Mouse (Mus musculus) cerebellum, postnatal 14 days (tissue): ENCODE data around the gene Itgb2l.

Source experiments
- DNase-seq, 2 experiments: peaks; one replicate each; pipeline ENCODE4 v3.0.0; 2021; ENCODE audit warnings: mixed read lengths in 2 of 2

The Itgb2l gene

DNA sequence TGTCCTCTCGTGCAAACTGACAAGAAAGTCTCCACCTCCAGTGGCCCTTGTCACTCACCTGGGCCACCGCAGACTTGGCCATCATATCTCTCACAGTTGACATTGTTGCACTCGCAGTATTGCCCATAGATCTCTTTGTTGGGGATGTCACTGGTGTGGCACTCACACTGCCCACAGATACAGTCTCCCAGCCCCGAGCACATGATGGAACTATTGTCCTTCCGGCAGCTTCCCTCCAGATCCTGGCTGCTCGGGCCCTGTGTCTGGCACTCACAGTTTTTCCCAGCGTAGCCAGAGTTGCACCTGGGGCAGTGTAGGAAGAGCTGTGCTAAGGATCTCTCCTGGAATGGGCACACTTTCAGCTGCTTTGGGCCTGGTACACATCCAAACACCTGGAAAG lies 16.7 kb downstream of the Itgb2l start:
- no peak for DNase-seq

DNA sequence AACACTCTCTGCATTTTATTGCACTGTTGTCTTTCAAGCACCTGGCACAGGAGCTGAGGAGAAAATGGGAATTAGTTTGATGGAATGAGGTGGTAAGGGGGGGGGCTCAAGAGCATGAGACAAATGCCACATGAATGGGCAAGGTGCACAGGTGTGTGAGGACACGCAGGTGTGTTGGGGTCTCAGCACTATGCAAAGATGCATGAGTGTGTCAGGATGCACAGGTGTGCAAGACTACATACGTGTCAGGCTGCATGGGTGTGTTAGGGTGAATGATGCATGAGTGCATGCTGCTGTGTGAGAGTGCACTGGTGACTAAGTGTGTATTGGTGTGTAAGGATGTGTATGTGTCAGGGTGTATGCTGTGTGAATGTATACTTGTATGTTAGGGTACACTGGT lies 18.4 kb downstream of the Itgb2l start:
- DNase-seq = no peak

DNA sequence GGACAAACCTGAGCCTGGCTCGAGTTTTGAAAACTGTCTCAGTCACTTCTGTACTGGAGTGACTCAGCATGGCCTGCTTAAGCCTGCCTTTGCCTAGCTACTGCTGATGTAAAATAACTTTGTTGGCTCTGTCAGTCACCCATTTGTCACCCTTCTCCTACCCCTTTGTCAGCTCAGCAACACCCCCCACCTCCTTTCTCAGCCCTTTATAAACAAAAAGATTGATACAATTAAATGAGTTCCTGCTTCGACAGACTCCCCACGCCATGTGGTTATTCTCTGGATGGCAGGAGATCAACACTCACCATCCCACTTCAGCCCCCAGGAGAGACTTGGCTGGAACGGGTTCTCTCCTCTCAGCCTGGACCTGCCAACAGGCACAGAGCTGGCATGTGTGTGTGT lies 35.4 kb downstream of the Itgb2l start:
- DNase-seq = peak; percentile 24 to 26

DNA sequence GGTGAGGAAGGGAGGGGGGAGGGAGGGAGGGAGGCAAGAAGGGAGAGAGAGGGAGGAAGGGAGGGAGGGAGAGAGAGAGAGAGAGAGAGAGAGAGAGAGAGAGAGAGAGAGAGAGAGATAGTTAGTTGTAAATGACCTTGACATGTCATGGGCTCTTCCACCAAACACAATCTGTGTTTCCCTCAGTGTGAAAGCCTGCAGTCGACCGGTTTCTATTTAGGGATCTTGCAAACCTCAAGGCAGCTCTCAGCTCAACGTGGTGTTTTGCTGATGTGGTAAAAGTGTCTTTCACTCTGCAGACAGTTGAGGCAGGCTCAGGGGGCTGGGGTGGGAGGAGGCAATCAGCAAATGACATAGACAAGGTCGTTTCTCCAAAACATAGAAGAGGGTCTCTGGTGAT lies 37.1 kb downstream of the Itgb2l start:
- no peak for DNase-seq

DNA sequence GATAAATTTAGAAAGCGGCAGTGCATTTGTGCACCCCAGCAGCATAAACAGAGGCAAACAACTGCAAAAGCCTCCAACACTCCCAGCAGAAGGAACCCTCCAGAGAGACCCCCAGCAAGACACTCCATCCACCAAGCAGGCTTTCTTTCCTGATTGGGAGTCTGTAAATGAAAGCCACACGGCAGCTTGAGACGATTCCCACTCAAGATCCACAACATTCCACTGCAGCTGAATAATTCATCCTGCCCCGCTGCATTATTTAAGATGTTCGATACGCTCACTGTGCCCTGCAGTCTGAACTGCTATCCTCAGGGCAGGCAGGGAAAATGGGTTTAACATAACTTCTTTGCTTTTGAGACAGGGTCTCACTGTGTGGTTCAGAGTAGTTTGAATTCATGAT lies 41.1 kb downstream of the Itgb2l start:
- DNase-seq = no peak

DNA sequence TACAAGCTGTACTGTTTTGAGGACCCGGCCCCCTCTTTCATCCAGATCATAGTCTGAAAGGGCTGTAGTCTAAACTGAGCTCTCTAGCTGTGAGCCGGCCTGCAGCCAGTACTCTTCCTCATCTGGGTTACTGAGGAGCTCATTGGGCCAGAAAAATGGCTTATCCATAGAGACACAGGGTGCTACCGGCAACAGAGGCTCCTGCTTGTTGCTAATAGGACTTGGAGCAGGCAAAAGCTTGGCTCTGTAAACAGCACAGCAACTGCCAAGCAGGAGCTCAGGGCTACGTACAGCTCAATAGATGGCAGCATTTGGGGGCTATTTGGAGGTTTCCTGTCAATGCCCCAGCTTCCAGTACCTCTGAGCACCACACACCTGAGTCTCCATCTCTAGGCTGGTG lies 43.4 kb downstream of the Itgb2l start:
- DNase-seq = peak in 1 of 2 experiments; percentile 16

DNA sequence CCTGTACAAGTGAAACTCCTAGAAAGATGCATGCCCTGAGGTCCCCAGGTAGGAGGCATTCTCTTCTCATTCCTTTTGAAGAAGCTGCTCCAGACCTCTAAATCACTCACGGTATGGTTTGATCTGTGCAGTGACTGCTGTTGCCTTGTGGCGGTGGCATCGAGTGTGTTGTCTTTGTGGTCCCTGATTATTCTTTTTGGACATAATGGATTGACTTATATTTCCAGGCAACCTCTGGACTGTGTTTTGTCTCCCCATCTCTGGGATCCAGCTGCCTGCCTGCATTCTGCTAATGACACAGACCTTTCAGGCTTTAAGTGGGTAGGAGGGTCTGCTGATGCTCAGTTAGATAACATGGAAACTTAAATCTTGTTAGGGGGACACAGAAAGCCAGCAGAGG lies 44.6 kb downstream of the Itgb2l start:
- no peak for DNase-seq

DNA sequence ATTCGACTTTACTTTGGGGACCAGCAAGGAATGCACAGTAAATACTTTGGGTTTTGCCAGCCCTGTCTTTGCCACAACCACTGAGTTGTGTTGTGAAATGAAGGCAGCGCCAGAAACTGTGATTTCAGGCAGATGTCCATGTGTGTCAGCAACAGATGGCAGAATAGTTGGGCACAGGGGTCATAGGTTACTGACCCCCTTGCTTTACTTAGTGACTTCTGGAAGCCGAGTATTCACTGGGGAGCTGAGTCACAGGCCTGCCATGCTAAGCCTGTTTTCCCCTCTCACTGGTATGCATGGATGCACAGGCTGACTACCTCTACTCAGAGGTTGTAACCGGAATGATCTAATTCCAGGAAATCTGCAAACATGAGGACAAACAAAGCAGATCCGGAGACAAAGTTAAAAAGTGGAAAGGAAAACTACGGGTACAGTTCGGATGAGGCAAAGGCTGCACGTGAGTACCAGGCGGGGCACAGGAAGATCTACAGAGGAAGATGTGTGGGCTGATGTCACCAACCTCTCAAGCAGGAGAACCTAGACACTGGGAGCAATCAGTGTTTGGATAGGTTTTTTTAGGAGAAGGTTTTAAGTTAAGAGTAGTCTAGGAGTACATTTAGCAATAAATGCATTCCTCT lies 47.3 kb downstream of the Itgb2l start:
- no peak for DNase-seq

DNA sequence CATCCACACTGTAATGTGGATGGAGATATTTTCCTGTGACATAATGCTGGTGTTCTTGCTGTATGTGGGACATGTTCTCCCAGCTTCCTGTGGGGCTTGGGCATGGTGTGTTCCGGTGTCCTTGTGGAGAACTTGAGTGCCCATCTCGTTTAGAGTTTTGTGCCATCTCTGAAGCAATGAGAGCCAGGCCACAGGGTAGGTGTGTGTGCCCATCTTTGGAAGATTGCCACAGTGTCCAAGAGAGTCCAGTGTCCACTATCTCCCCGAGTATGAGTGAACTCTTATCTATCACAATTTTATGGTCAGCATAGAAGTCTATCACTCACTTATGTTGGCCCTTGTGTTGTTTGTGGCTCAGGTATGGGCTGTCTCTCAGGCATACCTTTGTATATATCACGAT lies 47.9 kb downstream of the Itgb2l start:
- DNase-seq = no peak

DNA sequence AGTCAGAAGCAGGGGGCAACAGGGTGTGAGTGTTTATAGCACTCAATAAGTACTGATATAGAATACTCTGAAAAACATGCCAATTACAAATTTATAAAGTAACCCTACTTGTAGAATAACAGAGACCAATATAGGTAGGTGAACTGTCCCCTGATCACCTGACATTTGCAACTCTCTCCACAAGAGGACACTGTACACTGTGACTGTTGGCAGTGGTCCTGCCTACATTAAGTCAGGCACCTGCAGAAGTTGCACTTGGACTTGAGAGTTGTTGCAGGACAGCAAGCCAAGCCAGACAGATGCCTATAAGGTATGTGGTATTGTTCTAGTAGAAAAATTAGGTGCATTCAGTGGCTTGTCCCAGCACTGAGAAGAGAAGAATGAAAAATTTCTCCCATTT lies 52.3 kb downstream of the Itgb2l start:
- DNase-seq = peak; percentile 22 to 32

DNA sequence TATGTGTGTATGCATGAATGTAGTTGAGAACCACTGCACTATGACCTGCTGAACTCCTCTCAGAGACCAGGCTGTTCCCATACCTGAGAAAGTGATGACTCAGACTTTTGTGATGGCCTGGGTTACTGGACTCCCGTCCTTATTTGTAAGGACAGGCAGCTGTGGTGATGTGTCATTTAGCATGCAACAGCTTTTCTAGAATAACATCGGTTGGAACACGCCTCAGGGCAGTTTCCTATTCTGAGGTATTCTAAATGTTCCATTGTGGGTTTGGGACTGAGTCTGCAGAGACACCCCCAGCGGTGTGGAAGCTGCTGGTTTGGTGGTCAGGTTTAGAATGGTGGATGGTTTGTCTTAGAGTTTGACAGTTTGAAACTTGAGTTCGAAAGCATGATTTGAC lies 54.9 kb downstream of the Itgb2l start:
- DNase-seq = no peak

DNA sequence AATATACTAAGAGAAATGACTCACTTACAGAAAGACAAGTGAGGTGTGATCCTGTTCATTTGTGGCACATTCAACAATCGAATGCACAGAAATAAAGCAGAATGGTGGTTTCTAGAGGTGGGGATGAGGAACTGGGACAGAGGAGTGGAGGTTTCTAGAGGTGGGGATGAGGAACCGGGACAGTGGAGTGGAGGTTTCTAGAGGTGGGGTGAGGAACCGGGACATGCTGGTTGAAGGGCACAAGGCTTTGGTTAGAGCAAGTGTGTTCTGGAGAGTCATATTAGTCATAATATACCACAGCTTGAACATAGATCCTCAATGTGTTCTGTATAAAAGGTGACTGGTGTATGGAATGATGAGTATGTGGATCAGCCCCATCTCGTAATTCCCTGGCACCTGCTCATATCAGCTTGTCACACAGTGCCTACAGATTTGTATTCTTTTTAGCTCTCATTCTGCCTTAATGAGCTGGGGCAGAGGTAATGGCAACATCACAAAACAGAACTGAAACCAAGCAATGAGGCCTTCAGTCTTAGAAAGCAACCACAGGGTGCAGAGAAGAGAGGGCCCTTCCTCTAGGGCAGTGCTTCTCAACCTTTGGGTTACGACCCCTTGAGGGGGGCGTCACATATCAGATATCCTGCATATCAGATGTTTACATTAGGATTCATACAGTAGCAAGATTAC lies 55.6 kb downstream of the Itgb2l start:
- DNase-seq = no peak

DNA sequence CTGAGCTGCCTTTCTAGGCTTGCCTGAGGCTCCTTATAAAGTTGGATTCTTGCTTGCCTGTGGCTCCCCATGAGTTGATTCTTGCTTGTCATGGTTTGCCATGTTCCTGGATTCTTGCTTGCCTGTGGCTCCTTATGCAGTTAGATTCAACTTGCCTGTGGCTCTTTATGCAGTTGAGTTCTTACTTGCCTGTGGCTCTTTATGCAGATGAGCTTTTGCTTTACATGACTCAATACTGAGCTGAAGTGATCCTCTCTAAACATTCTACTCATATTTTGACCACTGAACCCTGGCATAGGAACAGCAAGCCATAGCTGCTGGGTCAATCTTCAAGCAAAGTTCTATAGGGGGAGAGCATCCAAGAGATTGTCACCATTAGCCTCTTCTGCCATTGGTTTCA lies 58.7 kb downstream of the Itgb2l start:
- DNase-seq = no peak

DNA sequence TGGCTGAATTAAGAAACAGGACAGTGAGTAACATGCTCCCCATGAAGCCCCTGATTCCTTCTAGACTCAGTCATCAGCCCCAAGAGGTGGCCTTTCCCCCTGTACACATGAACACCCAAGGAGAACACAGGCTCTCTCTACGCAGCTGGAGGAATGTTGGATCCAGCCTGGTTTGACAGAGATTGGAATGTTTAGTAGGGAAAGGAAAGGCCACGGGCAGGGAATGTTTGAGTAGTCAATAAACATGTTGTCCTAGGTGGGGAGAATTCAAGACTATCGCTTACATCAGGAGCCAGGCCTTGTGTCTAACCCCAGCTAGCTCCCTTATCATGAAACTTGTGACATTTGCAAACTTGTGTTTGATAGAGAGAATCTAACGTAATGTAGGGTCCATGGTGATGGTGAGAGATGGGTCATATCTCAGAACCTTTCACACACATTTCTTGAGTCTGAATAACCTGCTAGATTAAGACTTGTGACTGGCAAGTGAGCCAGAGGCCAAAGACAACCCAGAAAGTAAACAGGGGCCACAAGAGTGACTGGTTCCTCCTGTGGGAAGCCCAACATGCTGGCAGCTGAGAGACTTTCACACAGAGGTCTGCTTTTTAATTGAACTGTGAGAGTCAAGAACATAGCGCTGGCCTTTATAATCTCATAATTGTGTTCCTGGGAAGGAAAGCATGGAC lies 60.8 kb downstream of the Itgb2l start:
- no peak for DNase-seq

DNA sequence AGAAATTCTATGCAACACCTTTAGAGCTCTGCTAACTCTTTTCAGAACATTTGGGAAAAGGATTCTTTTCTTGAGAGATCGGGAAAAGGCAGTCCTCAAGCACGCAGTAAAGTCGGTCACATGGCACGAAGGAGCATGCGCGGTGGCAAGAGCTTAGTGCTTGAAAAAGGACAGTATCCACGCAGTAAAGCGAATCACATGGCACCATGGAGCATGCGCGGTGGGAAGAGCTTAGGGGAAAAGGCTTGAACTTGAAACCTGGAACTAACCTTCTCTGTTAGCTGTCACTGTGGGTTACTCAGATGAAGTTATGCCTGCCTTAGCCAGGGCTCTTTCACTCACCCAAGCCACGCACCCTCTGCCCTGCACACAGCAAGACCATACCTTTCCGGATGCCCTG lies 62.0 kb downstream of the Itgb2l start:
- DNase-seq = no peak

DNA sequence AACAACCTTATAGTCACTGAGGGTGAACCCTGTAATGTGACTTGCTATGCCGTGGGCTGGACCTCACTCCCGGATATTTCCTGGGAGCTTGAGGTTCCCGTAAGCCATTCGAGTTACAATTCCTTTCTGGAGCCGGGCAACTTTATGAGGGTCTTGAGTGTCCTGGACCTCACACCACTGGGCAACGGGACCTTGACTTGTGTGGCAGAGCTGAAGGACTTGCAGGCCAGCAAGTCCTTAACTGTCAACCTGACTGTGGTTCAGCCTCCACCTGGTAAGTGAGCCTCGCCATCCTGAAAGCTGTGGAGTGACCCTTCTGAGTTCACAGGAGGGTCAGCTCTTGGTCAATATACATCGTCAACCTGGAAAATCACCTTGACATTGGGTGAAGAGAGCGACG lies 65.3 kb downstream of the Itgb2l start:
- DNase-seq = no peak

DNA sequence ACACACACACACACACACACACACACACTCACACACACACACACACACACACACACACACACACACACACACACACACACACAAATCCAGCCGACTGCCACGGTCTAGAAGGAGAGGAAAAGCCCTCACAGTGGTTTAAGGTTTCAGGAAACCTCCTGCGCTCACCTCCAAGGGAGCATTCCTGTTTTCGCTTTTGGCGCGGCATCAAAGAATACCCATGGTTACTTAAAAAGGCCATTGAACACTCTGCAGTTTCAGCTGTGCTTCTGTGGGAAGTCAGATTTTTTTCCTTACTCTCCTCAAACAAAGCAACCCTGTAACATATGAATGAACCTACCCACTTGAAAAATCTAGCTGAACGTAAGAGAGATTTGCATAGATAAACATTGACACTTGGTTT lies 67.1 kb downstream of the Itgb2l start:
- DNase-seq = no peak

DNA sequence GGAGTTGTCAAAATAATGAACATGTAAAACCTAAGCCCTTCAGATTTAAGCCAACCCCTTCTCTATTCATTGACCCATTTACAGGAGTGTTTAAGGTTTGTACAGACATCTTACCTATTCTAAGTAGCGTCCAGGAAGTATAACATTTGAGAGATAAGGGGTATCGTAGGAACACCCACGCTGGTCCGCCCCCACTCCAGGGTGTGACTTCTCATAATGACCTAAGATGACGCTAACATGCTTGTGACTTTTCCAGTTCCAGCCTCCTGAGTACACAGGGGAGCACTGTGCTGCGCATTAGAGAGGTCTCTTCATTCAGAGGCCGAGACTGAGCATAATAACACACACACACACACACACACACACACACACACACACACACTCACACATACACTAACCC lies 67.9 kb downstream of the Itgb2l start:
- DNase-seq = no peak

DNA sequence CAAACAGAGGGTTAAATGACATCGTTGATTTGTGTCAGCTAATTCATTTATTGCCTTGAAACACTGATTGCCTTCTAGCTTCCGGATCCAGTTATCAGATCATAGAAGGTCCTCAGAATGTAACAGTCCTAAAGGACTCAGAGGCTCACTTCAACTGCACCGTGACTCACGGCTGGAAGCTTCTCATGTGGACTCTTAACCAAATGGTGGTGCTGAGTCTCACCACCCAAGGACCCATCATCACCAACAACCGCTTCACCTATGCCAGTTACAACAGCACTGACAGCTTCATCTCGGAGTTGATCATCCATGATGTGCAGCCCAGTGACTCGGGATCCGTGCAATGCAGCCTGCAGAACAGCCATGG lies 70.7 kb downstream of the Itgb2l start:
- DNase-seq = no peak
